8 mouse cellular contexts compared by ENCODE assay signal in the genomic region with DNA sequence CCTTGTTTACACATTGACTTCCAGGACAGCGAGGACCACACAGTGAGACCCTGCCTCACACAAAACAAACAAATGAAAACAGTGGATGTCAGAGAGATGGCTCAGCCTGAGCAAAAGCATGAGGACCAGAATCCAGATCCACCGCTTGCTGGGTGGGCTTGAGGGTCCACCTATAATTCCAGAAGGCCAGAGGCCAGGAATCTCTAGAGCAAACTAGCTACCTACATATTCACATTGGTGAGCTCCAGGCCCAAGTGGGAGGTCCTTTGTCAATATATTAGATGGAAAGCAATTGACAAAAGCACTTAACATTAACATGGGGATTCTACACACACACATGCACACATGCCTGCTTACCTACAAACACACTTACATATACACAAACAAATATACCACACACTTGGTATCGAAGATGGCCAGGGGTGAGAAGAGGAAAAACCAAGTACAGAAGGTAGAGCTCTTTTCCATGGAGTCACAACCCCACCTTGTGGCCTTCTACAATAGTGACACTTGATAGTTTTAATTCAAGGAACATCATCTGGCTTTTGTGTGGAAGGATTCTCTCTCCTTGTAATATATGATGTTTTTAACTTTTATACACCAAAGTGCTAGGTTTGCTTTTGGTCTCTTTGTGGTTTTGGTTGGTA. TPM values are rescaled to one million over a fixed set of nuclear protein-coding genes. Genes with fewer than 3 reads are reported as not detected.
DNase-seq lines count a peak whose midpoint lies in the region; ATAC-seq and TF ChIP-seq lines count a peak whose summit lies in the region.
"Had no signal": no experiment of that assay in that cellular context is flagged by ENCODE, and none has a peak within 500 bp of the region (broad histone marks: within the 10 kb centered on the region; RNA-seq: fewer than 3 reads in every experiment).

No protein-coding gene starts in this region.

- TF ChIP-seq CTCF in MEL (IDR thresholded peaks at IDR 0.05 in 2 of 3, conservative IDR thresholded peaks at IDR 0.05 in 1 of 3; ENCODE audit: control insufficient read depth in 1 of 3, insufficient read depth in 1 of 3, low read depth in 2 of 3, low read length in 3 of 3, poor library complexity in 1 of 3, severe bottlenecking in 1 of 3): peak; percentile 30 to 95 (median 59); a peak in 5 of 6 replicates

- no peak overlapping the region for H3K27ac ChIP-seq in MEL (ENCODE audit: control insufficient read depth, low read depth, low read length)
- H3K27ac ChIP-seq: lung, embryonic 15.5 days had no signal

- H3K4me1 ChIP-seq in MEL (ENCODE audit: control insufficient read depth in 1 of 2, insufficient read depth in 2 of 2, low read length in 2 of 2): no peaks in the 10 kb centered on the region
- H3K4me1 ChIP-seq: lung, embryonic 15.5 days had no signal

- no peaks in the 10 kb centered on the region for H3K9me3 ChIP-seq in MEL (replicated peaks; ENCODE audit: insufficient read depth, low read length)
- H3K9me3 ChIP-seq: lung, embryonic 15.5 days had no signal

- peak; percentile 25 for DNase-seq in layer of hippocampus, adult 11-12 months (ENCODE audit: low spot score)
- DNase-seq in layer of hippocampus, adult 9-11 months: no peak
- peak; percentile 75 for DNase-seq in MEL (ENCODE audit: low read depth, low spot score)
- DNase-seq in cerebellum, postnatal 36 days: peak; percentile 18 to 58
- peak; percentile 32 to 38 for DNase-seq in layer of hippocampus, postnatal 10 days (ENCODE audit: low spot score in 2 of 2)
- DNase-seq in retina, postnatal 7 days (ENCODE audit: low read depth, low spot score): peak; percentile 29

- TF ChIP-seq RAD21 in MEL (IDR thresholded peaks at IDR 0.05; ENCODE audit: low read depth, low read length): peak; percentile 98

- no peaks in the 10 kb centered on the region for H3K36me3 ChIP-seq in MEL (ENCODE audit: control insufficient read depth in 1 of 2, insufficient read depth in 2 of 2, low read length in 2 of 2)
- H3K36me3 ChIP-seq: lung, embryonic 15.5 days had no signal

- no peak overlapping the region for H3K4me3 ChIP-seq in MEL (ENCODE audit: control insufficient read depth in 1 of 2, insufficient read depth in 1 of 2, low read depth in 2 of 2, low read length in 2 of 2)
- H3K4me3 ChIP-seq: lung, embryonic 15.5 days had no signal

- ATAC-seq in CD4-positive, CD25-positive, alpha-beta regulatory T cell, adult 4 months: peak; percentile 69

- H3K27me3 ChIP-seq in MEL (ENCODE audit: control insufficient read depth in 1 of 2, insufficient read depth in 2 of 2, low read length in 2 of 2): peaks cover 3 to 5% of the 10 kb centered on the region in 2 experiments
- H3K27me3 ChIP-seq: lung, embryonic 15.5 days had no signal

- H3K79me2 ChIP-seq in MEL (ENCODE audit: control insufficient read depth, insufficient read depth, low read length, poor library complexity): no peaks in the 10 kb centered on the region

- TF ChIP-seq EP300 in MEL (IDR thresholded peaks at IDR 0.05; ENCODE audit: low read depth in 1 of 2, low read length in 2 of 2): no peak

- TF ChIP-seq POLR2A in MEL (IDR thresholded peaks at IDR 0.05; ENCODE audit: control insufficient read depth in 1 of 2, insufficient read depth in 1 of 2, low read depth in 1 of 2, low read length in 2 of 2, poor library complexity in 1 of 2): no peak

- H3K9ac ChIP-seq in MEL (ENCODE audit: control insufficient read depth, low read depth, low read length, poor library complexity, severe bottlenecking): no peak overlapping the region
- H3K9ac ChIP-seq: lung, embryonic 15.5 days had no signal

TF ChIP-seq in MEL, 35 proteins besides CTCF, POLR2A, EP300 and RAD21:
- no peak for TF ChIP-seq ETS1 (IDR thresholded peaks at IDR 0.05; ENCODE audit: low read depth, low read length)
- TF ChIP-seq ZC3H11A (IDR thresholded peaks at IDR 0.05; ENCODE audit: low read depth, low read length): peak; percentile 95
- peak; percentile 95 for TF ChIP-seq SMC3 (IDR thresholded peaks at IDR 0.05; ENCODE audit: low read depth, low read length)
- TF ChIP-seq USF1 (IDR thresholded peaks at IDR 0.05; ENCODE audit: low read depth, low read length): no peak
- TF ChIP-seq MYC (IDR thresholded peaks at IDR 0.05; ENCODE audit: low read depth, low read length): 0 out of 2 replicates have a peak, but pooled peaks have one; percentile 39
- TF ChIP-seq SIN3A (IDR thresholded peaks at IDR 0.05; ENCODE audit: low read length): peak; percentile 43

RNA-seq across cellular contexts. Expression of a gene that starts 7.8 kb away (rescaled TPM):
- 10 to 100 TPM; 31.8 to 35.7 TPM for polyA plus RNA-seq in CD4-positive, CD25-positive, alpha-beta regulatory T cell, adult 4 months (2017; shearing (Covaris generic))
- total RNA-seq in MEL (2012; rRNA removed): 6.4 and 9.5 TPM in 2 replicates
- 1 to 10 TPM in 1 of 2 experiments, not detected in 1; 7.2 TPM for polyA plus RNA-seq in MEL (2012; ENCODE audit: insufficient read depth in 1 of 2, insufficient read length in 2 of 2, low read depth in 1 of 2, low replicate concordance in 2 of 2, missing spikeins in 1 of 2)
- total RNA-seq in layer of hippocampus, postnatal 10 days (2021): 10 to 100 TPM in 1 of 2 experiments, 1 to 10 TPM in 1; 9.9 to 10.8 TPM

RNA-seq across cellular contexts. Expression of a gene that starts 33.3 kb away (rescaled TPM):
- under 1 TPM in 1 of 2 experiments, not detected in 1; 0.38 TPM for polyA plus RNA-seq in CD4-positive, CD25-positive, alpha-beta regulatory T cell, adult 4 months (2017; shearing (Covaris generic))
- total RNA-seq in MEL (2012; rRNA removed): not detected in 2 replicates
- polyA plus RNA-seq in MEL (2012; ENCODE audit: insufficient read depth in 1 of 2, insufficient read length in 2 of 2, low read depth in 1 of 2, low replicate concordance in 2 of 2, missing spikeins in 1 of 2): not detected
- total RNA-seq in layer of hippocampus, postnatal 10 days (2021): 10 to 100 TPM; 10.4 to 11.4 TPM

Comparison
In these comparisons a context has a peak if more than half of its experiments do, and no peak if none do; other contexts are left out.
1. RNA of a gene that starts 33.3 kb away (total RNA-seq): 10.4 to 11.4 TPM in layer of hippocampus, postnatal 10 days; not detected in MEL; every median in the first group is over 10 times any median in the second.